Mouse (Mus musculus): ENCODE results near the gene Ly75. TPM values are rescaled to one million over a fixed set of nuclear protein-coding genes. Genes with fewer than 3 reads are reported as not detected.

The Ly75 gene
- total and polyA plus RNA-seq, 3 experiments: 0.37 to 0.68 (median 0.57) TPM

DNA sequence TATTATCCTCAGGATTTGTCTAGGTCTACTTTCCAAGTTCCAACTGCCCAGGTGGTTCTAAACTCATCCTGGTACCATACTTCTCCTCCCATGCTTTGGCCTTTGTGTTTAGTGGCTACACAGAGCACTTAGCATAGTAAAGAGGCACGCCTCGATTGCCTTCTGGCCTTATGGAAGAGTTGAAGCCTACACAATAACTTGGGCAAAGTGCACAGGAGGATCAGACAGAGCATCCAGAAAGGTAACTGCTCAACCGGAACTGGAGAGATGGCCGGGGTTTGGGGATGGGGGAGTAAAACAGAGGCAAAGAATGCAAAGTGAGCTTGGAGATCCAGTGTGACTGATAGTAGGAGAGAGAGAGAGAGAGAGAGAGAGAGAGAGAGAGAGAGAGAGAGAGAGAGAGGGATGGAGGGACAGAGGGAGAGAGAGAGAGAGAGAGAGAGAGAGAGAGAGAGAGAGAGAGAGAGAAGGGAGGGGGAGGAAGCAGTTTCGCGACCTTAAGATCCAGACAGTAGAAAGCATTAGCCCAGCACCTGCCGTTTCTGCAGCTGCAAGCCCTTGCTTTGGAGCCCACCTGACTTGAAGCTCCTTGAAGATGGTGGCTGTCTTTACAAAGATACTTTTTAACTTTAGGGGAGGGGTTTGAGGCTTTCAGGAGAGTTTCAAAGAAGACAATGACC lies 1.1 kb upstream of the Ly75 start:
- H3K27ac ChIP-seq: no peak overlapping the region
- WGBS: 63% methylated on average over 7 of the region's 7 CpGs
- DNase-seq: no peak
- intact Hi-C loops (cut with DNase I): no loop called here
- H3K36me3 ChIP-seq (ENCODE audit: control insufficient read depth, insufficient read depth, low read length): no peaks in the 10 kb centered on the region
- H3K9ac ChIP-seq (ENCODE audit: low read depth, low read length): no peak overlapping the region
- H3K27me3 ChIP-seq (ENCODE audit: control insufficient read depth, insufficient read depth, low read length): no peaks in the 10 kb centered on the region
- TF ChIP-seq CTCF (IDR thresholded peaks at IDR 0.05): no peak
- no peak for TF ChIP-seq EP300 (IDR thresholded peaks at IDR 0.05; ENCODE audit: insufficient read depth, low read depth, low read length)
- no peak for TF ChIP-seq POLR2A (IDR thresholded peaks at IDR 0.05; ENCODE audit: insufficient read depth, low read depth, low read length)
- H3K79me2 ChIP-seq (replicated peaks; ENCODE audit: control insufficient read depth, insufficient read depth, low read length): no peaks in the 10 kb centered on the region
- H3K4me3 ChIP-seq: no peak overlapping the region
- no peaks in the 10 kb centered on the region; the same call in 1 of the 2 replicates for H3K4me1 ChIP-seq (ENCODE audit: control insufficient read depth, insufficient read depth, low read length)

DNA sequence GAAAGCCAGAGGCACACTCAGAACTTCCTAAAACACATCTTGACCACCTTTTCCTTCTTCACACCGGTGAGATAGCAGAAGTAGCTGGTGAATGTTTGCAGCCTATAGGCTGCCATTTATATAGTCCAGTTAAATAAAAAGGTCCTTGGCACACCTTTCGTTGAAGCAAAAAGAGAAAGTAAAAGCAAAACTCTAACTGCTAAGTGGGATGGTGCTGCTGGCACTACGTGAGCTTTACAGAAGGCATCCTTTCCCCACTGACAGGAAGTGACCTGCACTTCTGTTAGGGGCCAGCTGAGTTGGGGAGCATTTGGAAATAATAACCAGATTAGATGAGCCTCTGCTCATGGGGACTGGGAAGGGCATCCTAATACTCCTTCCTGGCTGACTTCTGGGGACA lies 757 bp downstream of the Ly75 start:
- no peak for DNase-seq
- WGBS: 74% methylated on average over 3 of the region's 3 CpGs
- Histone ChIP-seq H3K4me1 (ENCODE audit: control insufficient read depth, insufficient read depth, low read length) (no peaks in the 10 kb centered on the region; the same call in 1 of the 2 replicates), H3K27ac (no peak overlapping the region), H3K36me3 (ENCODE audit: control insufficient read depth, insufficient read depth, low read length) (no peaks in the 10 kb centered on the region), H3K27me3 (ENCODE audit: control insufficient read depth, insufficient read depth, low read length) (no peaks in the 10 kb centered on the region), H3K4me3 (no peak overlapping the region; the same call in 1 of the 2 replicates), H3K79me2 (replicated peaks; ENCODE audit: control insufficient read depth, insufficient read depth, low read length) (no peaks in the 10 kb centered on the region), H3K9ac (ENCODE audit: low read depth, low read length) (no peak overlapping the region)
- intact Hi-C loops (cut with DNase I): no loop called here
- TF ChIP-seq EP300 (IDR thresholded peaks at IDR 0.05; ENCODE audit: insufficient read depth, low read depth, low read length): no peak
- TF ChIP-seq POLR2A (IDR thresholded peaks at IDR 0.05; ENCODE audit: insufficient read depth, low read depth, low read length): no peak
- TF ChIP-seq CTCF (IDR thresholded peaks at IDR 0.05): no peak

DNA sequence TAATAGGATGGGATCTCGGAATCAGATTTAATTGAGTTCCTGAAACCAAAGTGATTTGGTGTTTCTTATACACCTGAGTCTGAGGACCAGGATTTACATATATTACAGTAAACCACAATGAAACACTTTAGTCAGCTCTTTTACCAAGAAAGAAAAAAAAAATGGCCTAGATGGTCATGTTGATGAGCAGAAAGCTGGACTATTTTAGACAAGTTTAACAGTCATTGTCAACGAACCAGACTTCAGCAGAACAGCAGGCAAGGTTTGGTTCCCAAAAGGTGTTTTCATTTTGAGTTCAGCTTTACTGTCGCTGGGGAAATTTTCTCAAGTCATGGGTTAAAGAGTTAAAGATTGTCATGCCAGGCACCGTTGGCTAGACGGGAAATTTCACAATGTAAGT lies 5.8 kb downstream of the Ly75 start:
- Histone ChIP-seq H3K4me1 (ENCODE audit: control insufficient read depth, insufficient read depth, low read length) (no peaks in the 10 kb centered on the region), H3K27ac (no peak overlapping the region), H3K4me3 (no peak overlapping the region), H3K27me3 (ENCODE audit: control insufficient read depth, insufficient read depth, low read length) (no peaks in the 10 kb centered on the region), H3K9ac (ENCODE audit: low read depth, low read length) (no peak overlapping the region), H3K36me3 (ENCODE audit: control insufficient read depth, insufficient read depth, low read length) (no peaks in the 10 kb centered on the region), H3K79me2 (replicated peaks; ENCODE audit: control insufficient read depth, insufficient read depth, low read length) (no peaks in the 10 kb centered on the region)
- DNase-seq: no peak
- intact Hi-C loops (cut with DNase I): no loop called here
- no peak for TF ChIP-seq POLR2A (IDR thresholded peaks at IDR 0.05; ENCODE audit: insufficient read depth, low read depth, low read length)
- no peak for TF ChIP-seq EP300 (IDR thresholded peaks at IDR 0.05; ENCODE audit: insufficient read depth, low read depth, low read length)
- TF ChIP-seq CTCF (IDR thresholded peaks at IDR 0.05): no peak
- 77% methylated on average over 5 of the region's 5 CpGs for WGBS

- H3K27me3 ChIP-seq (ENCODE audit: control insufficient read depth, insufficient read depth, low read length): no peaks in the 10 kb centered on the region
- intact Hi-C loops (cut with DNase I): no loop called here
- H3K9ac ChIP-seq (ENCODE audit: low read depth, low read length): no peak overlapping the region
- no peak for DNase-seq
- WGBS: 93% methylated on average over 15 of the region's 15 CpGs
- no peaks in the 10 kb centered on the region for H3K4me1 ChIP-seq (ENCODE audit: control insufficient read depth, insufficient read depth, low read length)
- TF ChIP-seq POLR2A (IDR thresholded peaks at IDR 0.05; ENCODE audit: insufficient read depth, low read depth, low read length) (no peak), CTCF (IDR thresholded peaks at IDR 0.05) (no peak), EP300 (IDR thresholded peaks at IDR 0.05; ENCODE audit: insufficient read depth, low read depth, low read length) (no peak)
- H3K36me3 ChIP-seq (ENCODE audit: control insufficient read depth, insufficient read depth, low read length): no peaks in the 10 kb centered on the region
- H3K4me3 ChIP-seq: no peak overlapping the region
- H3K27ac ChIP-seq: no peak overlapping the region
- no peaks in the 10 kb centered on the region for H3K79me2 ChIP-seq (replicated peaks; ENCODE audit: control insufficient read depth, insufficient read depth, low read length)
Observed at GRCm38 (mm10) chr2:60375608-60376107, 7.4 kb downstream of the Ly75 start.

DNA sequence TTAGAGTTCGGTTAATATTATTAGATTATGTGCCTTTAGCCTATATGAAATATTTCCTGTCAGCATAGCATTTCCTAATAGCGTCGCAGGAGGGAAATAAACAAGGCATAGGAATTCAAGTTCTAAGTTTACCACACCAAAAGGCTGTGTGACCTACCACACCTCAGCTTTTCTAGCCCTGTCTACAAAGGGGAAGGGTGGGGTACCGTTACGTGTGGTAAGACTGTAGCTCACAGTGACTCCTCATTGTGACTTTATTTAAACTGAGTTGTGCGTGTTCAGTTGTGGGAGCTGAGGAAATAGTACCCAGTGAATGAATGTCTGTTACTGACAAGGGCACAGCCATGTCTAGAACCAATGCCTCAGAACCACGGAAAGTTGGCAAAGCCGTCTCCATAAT lies 8.0 kb downstream of the Ly75 start:
- H3K9ac ChIP-seq (ENCODE audit: low read depth, low read length): no peak overlapping the region
- no peak overlapping the region for H3K27ac ChIP-seq
- H3K4me1 ChIP-seq (ENCODE audit: control insufficient read depth, insufficient read depth, low read length): no peaks in the 10 kb centered on the region
- no peaks in the 10 kb centered on the region for H3K36me3 ChIP-seq (ENCODE audit: control insufficient read depth, insufficient read depth, low read length)
- TF ChIP-seq CTCF (IDR thresholded peaks at IDR 0.05) (no peak), POLR2A (IDR thresholded peaks at IDR 0.05; ENCODE audit: insufficient read depth, low read depth, low read length) (no peak), EP300 (IDR thresholded peaks at IDR 0.05; ENCODE audit: insufficient read depth, low read depth, low read length) (no peak)
- H3K27me3 ChIP-seq (ENCODE audit: control insufficient read depth, insufficient read depth, low read length): no peaks in the 10 kb centered on the region
- H3K79me2 ChIP-seq (replicated peaks; ENCODE audit: control insufficient read depth, insufficient read depth, low read length): no peaks in the 10 kb centered on the region
- WGBS: 85% methylated on average over 8 of the region's 8 CpGs
- DNase-seq: no peak
- intact Hi-C loops (cut with DNase I): no loop called here
- H3K4me3 ChIP-seq: no peak overlapping the region

- H3K27ac ChIP-seq: no peak overlapping the region
- 85% methylated on average over 5 of the region's 5 CpGs for WGBS
- no peaks in the 10 kb centered on the region for H3K36me3 ChIP-seq (ENCODE audit: control insufficient read depth, insufficient read depth, low read length)
- no peak overlapping the region for H3K9ac ChIP-seq (ENCODE audit: low read depth, low read length)
- intact Hi-C loops (cut with DNase I): no loop called here
- no peaks in the 10 kb centered on the region for H3K27me3 ChIP-seq (ENCODE audit: control insufficient read depth, insufficient read depth, low read length)
- no peak for DNase-seq
- H3K4me3 ChIP-seq: no peak overlapping the region
- no peaks in the 10 kb centered on the region for H3K79me2 ChIP-seq (replicated peaks; ENCODE audit: control insufficient read depth, insufficient read depth, low read length)
- no peak for TF ChIP-seq POLR2A (IDR thresholded peaks at IDR 0.05; ENCODE audit: insufficient read depth, low read depth, low read length)
- TF ChIP-seq EP300 (IDR thresholded peaks at IDR 0.05; ENCODE audit: insufficient read depth, low read depth, low read length): no peak
- TF ChIP-seq CTCF (IDR thresholded peaks at IDR 0.05): no peak
- peaks cover 2% of the 10 kb centered on the region for H3K4me1 ChIP-seq (ENCODE audit: control insufficient read depth, insufficient read depth, low read length)
Observed at GRCm38 (mm10) chr2:60370188-60370587, 12.9 kb downstream of the Ly75 start.

All from heart, adult 2 months (tissue).